Comparison of ENCODE assay signal across 13 mouse cellular contexts in genomic region chr4:78466591-78466990, GRCm38 (mm10).
"Had no signal": no experiment of that assay in that cellular context is flagged by ENCODE, and none has a peak within 500 bp of the region (broad histone marks: within the 10 kb centered on the region; RNA-seq: fewer than 3 reads in every experiment).

No protein-coding gene starts in this region.

- DNase-seq: lung, adult 18-20 months; lung, embryonic 14.5 days; lung, postnatal 10 days; lung, postnatal 4 days; midbrain, embryonic 14.5 days; retina, postnatal 1 day; right cerebral cortex, adult 18-20 months; right cerebral cortex, postnatal 25 days; right cerebral cortex, postnatal 4 days; spleen, adult 18-20 months; thymus, adult 18-20 months; thymus, postnatal 14 days; thymus, postnatal 4 days had no signal
